Mouse (Mus musculus) liver, embryonic 14.5 days (tissue): ENCODE data around the gene Zfp423. TPM values are rescaled to one million over a fixed set of nuclear protein-coding genes. Genes with fewer than 3 reads are reported as not detected.

Experiments used
- ATAC-seq: fragments of 200-750 bp; cut with Nextera tagmentation; 2 replicates; pipeline ENCODE4 v1.8.0; 2017; ENCODE audit warnings: moderate number of reproducible peaks, mild to moderate bottlenecking, moderate library complexity; ENCODE audit not compliant: insufficient read depth
- DNase-seq, 3 experiments: peaks; one replicate each; pipeline ENCODE4 v3.0.0-alpha.2; 2012 to 2013; ENCODE audit warnings: low read depth in 3 of 3, low spot score in 3 of 3
- H3K27ac ChIP-seq: fragments of 300-500 bp; sonication (generic); 2 replicates; pipeline ENCODE4 v1.5.1; 2014; ENCODE audit warnings: moderate library complexity, mild to moderate bottlenecking, control low read depth, inconsistent platforms
- H3K27me3 ChIP-seq: fragments of 300-500 bp; sonication (generic); 2 replicates; pipeline ENCODE4 v1.6.1; 2014; ENCODE audit warnings: mild to moderate bottlenecking, low read length, moderate library complexity; ENCODE audit not compliant: control insufficient read depth, insufficient read depth
- H3K36me3 ChIP-seq: fragments of 300-500 bp; sonication (generic); replicated peaks from 2 replicates; pipeline ENCODE4 v1.6.1; 2014; ENCODE audit warnings: low read depth; ENCODE audit not compliant: control insufficient read depth, insufficient read depth
- H3K4me1 ChIP-seq, 2 experiments: fragments of 200-500 bp in 1 of 2; fragments of 300-500 bp in 1 of 2; sonication (generic) in 1 of 2; replicated peaks; 2 replicates each; pipeline ENCODE4 v1.6.1; 2012 to 2014; ENCODE audit warnings: antibody characterized with exemption in 1 of 2, inconsistent platforms in 1 of 2, low read length in 1 of 2; ENCODE audit not compliant: control insufficient read depth in 2 of 2, insufficient read depth in 2 of 2
- H3K4me2 ChIP-seq: fragments of 300-500 bp; sonication (generic); 2 replicates; pipeline ENCODE4 v1.6.1; 2014; ENCODE audit warnings: low read depth, mild to moderate bottlenecking, control low read depth, moderate library complexity
- H3K4me3 ChIP-seq, 2 experiments: fragments of 200-500 bp in 1 of 2; fragments of 300-500 bp in 1 of 2; sonication (generic) in 1 of 2; 2 replicates each; pipeline ENCODE4 v1.5.1; 2012 to 2014; ENCODE audit warnings: low read depth in 2 of 2, low read length in 2 of 2, mild to moderate bottlenecking in 2 of 2, control low read depth in 1 of 2, inconsistent platforms in 1 of 2, moderate library complexity in 1 of 2; ENCODE audit not compliant: insufficient read depth in 1 of 2
- H3K9ac ChIP-seq: fragments of 300-500 bp; sonication (generic); replicated peaks from 2 replicates; pipeline ENCODE4 v1.6.1; 2014; ENCODE audit warnings: mild to moderate bottlenecking, control low read depth, moderate library complexity
- H3K9me3 ChIP-seq: fragments of 300-500 bp; sonication (generic); 2 replicates; pipeline ENCODE4 v1.6.1; 2016; ENCODE audit warnings: low read length, mixed read lengths; ENCODE audit not compliant: control insufficient read depth
- CTCF ChIP-seq: IDR thresholded peaks from 2 replicates; pipeline ENCODE4 v1.5.1; 2016; ENCODE audit warnings: antibody characterized with exemption, low read depth, control low read depth
- EP300 ChIP-seq: IDR thresholded peaks from 2 replicates; pipeline ENCODE4 v1.6.1; 2016; ENCODE audit warnings: antibody characterized with exemption, low read depth
- WGBS: fragments of 180-500 bp; shearing (Covaris S2); extraction: QIAGEN DNeasy Blood & Tissue Kit; methylation state at CpG from one replicate; pipeline ENCODE4 v1.1.7; 2014; ENCODE audit not compliant: insufficient replicate concordance; 5-methylcytosine and 5-hydroxymethylcytosine counted together
- polyA plus RNA-seq, 2 experiments: library from polyadenylated mRNA; depleted of rRNA in 1 of 2; stranded (reverse) in 1 of 2; unstranded in 1 of 2; fragments of >200 nt; fragmentation: Nextera tagmentation in 1 of 2; extraction: Ambion mirVana in 1 of 2; gene quantifications; 2 replicates each; pipeline versions ENCODE4 v1.2.1 to v1.2.3; 2012 to 2014

The Zfp423 gene
- polyA plus RNA-seq, 2 experiments, result 0.52 to 0.60 TPM

DNA sequence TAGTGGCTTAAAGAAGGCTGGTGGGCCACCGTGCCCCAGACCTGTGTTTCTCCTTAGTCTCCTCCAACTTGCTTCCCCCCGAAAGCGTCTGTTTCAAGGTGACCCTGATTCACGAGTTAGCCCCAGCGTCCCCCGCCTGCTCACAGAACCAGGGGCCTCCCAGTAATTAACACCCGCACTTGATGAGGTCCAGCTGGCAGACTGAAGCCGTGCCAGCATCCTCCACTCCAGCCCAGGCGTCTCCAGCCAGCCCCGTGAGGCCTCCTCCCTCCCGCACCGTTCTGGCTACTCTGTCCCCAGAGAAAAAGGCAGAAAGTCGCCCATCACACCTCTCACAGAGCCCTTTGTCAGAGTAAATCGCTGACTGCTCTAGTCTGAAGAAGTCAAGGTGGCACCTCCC is 213.3 kb downstream of the Zfp423 start:
- ATAC-seq (no peak), DNase-seq (no peak)
- WGBS, result 63% methylated on average over 14 of the region's 14 CpGs
- Histone ChIP-seq H3K9ac (no peak overlapping the region), H3K4me2 (no peak overlapping the region), H3K9me3 (no peaks in the 10 kb centered on the region), H3K36me3 (no peaks in the 10 kb centered on the region), H3K27ac (no peak overlapping the region), H3K4me1 (no peaks in the 10 kb centered on the region), H3K4me3 (no peak overlapping the region), H3K27me3 (no peaks in the 10 kb centered on the region)
- no peak for TF ChIP-seq EP300
- no peak for TF ChIP-seq CTCF

DNA sequence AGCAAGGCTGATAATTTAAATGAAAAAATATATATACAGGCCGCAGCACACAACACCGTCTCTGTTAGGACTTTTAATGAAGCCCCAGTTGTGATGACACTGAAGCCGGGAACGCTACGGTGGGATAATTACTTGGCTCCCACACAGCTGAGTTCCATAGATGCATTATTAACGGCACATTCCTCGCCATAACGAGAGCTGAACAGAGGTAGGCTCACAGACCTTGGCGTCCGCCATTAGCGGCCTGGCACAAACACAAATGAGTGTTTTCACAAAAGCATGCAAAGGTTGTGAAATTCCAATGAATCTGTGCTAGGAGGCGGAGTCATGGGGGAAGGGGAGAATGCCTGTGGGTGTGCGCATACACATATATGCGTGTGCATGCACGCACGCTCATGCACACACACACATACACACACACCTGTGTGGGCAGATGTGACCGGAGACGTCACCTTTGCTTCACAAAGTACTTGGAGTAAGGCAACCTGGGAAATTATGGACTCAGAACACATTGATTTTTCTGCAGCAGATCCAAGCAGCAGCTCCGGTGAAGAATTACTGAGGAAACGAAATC is 214.2 kb downstream of the Zfp423 start:
- no peak overlapping the region for H3K27ac ChIP-seq
- 79% methylated on average over 20 of the region's 20 CpGs for WGBS

DNA sequence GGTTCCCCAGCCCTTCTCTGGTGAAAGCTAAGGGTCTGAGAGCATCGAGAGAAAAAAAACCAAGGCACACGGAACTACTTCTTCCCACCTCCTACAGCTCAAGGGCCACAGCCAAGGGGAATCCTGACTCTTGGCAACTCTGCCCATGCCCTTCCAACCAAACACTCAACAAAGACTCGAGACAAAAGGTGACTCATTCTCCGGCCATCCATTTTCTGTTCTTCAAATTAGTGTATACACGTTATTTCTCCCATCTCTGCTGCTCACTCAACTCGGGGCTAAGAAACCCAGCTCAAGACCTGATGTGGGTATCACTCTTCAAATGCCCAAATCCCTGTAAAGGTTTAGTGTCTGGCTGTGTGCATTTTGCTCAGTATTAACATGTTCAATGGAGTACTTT is 214.8 kb downstream of the Zfp423 start:
- Histone ChIP-seq H3K4me1 (no peaks in the 10 kb centered on the region), H3K36me3 (no peaks in the 10 kb centered on the region), H3K4me2 (no peak overlapping the region), H3K27ac (no peak overlapping the region), H3K4me3 (no peak overlapping the region), H3K27me3 (no peaks in the 10 kb centered on the region), H3K9ac (no peak overlapping the region), H3K9me3 (no peaks in the 10 kb centered on the region)
- TF ChIP-seq EP300, result no peak
- no peak for TF ChIP-seq CTCF
- DNase-seq (no peak), ATAC-seq (no peak)
- 60% methylated on average over 6 of the region's 6 CpGs for WGBS

More for the DNA sequence above, 214.2 kb downstream of the Zfp423 start:
- Histone ChIP-seq H3K4me3 (no peak overlapping the region), H3K4me2 (no peak overlapping the region), H3K4me1 (no peaks in the 10 kb centered on the region), H3K36me3 (no peaks in the 10 kb centered on the region), H3K27me3 (no peaks in the 10 kb centered on the region), H3K9me3 (no peaks in the 10 kb centered on the region), H3K9ac (no peak overlapping the region)
- ATAC-seq (no peak), DNase-seq (no peak)
- no peak for TF ChIP-seq CTCF
- TF ChIP-seq EP300, result no peak

DNA sequence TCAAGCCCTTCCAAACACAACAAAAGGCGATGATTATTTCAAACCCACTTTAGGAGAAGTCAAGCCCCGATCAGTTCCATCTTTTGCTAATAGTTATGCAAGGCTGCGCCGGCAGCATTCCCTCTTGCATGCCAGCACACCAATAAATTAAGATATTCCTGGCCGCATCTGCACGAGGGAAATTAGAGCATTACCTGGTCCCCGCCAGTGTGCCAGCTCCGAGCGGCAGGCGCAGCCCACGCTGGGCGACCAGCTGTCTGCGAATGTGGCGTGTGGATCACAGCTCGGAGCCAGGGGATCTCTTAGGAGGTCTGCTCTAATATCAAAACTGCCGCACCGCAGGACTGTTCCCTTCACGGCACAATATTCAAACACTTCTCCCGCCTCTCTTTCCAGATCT is 217.4 kb downstream of the Zfp423 start:
- H3K36me3 ChIP-seq, result no peaks in the 10 kb centered on the region

DNA sequence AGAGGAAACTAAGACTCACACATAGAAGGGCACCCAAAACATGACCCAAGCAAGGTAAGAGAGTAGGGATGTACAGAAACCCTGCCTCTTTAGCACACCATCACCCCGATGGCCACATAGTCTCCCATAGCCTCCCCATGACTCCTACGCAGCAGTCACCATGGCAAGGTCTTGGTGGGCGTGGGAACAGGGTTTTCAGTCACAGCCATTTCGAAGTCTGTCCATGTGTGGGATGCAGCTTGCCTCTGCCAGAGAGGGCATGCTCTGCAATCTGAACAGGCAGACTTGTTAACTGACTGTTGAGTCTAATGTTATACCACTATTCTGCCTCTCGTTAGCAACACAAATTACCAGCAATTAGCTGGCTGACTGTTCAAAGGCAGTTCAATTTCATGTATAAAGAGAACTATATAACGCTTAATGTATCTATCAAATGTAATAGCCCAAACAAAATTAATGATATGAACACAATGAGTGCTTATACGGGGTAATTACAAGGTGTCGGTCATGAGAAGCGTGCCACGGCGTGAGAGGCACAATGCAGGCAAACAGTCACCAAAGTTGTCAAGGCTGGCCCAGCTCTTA is 218.4 kb downstream of the Zfp423 start:
- 72% methylated on average over 11 of the region's 11 CpGs for WGBS
- Histone ChIP-seq H3K36me3 (no peaks in the 10 kb centered on the region), H3K27ac (no peak overlapping the region), H3K4me1 (no peaks in the 10 kb centered on the region), H3K9me3 (no peaks in the 10 kb centered on the region), H3K4me3 (no peak overlapping the region), H3K27me3 (no peaks in the 10 kb centered on the region), H3K9ac (no peak overlapping the region), H3K4me2 (no peak overlapping the region)
- TF ChIP-seq EP300, result no peak
- no peak for TF ChIP-seq CTCF
- no peak for DNase-seq
- ATAC-seq, result no peak

More for the DNA sequence above, 217.4 kb downstream of the Zfp423 start:
- H3K9ac ChIP-seq, result no peak overlapping the region
- H3K27me3 ChIP-seq, result no peaks in the 10 kb centered on the region
- H3K27ac ChIP-seq, result no peak overlapping the region
- no peak for TF ChIP-seq EP300
- DNase-seq (no peak), ATAC-seq (no peak)
- WGBS, result 79% methylated on average over 19 of the region's 19 CpGs
- H3K4me3 ChIP-seq, result no peak overlapping the region
- H3K4me2 ChIP-seq, result no peak overlapping the region
- H3K4me1 ChIP-seq, result no peaks in the 10 kb centered on the region
- no peaks in the 10 kb centered on the region for H3K9me3 ChIP-seq
